Mouse (Mus musculus) activated CD4-positive, CD25-positive, alpha-beta regulatory T cell, adult 9 weeks (primary cell): ENCODE measurements around the gene Nap1l2. TPM values are rescaled to one million over a fixed set of nuclear protein-coding genes. Genes with fewer than 3 reads are reported as not detected.

Experiments used
- polyA plus RNA-seq: library from polyadenylated mRNA; unstranded; fragments of 100-300 nt; shearing (Covaris generic); gene quantifications from one replicate; pipeline ENCODE4 v1.2.1, GENCODE M21; 2017

Nap1l2 gene
- not detected for polyA plus RNA-seq

GRCm38 (mm10) chrX:103186431-103186786 lies at the start of gene Nap1l2:
Nap1l2 (minus strand) TSS chrX:103186640.

Other genes starting within 250 kb of the Nap1l2 start
- gene Cdx4, start 134.8 kb upstream of the Nap1l2 start, polyA plus RNA-seq: not detected
- 4.0 TPM for gene Chic1, start 169.8 kb upstream of the Nap1l2 start, polyA plus RNA-seq
- gene Tsx, start 227.8 kb upstream of the Nap1l2 start, polyA plus RNA-seq: 0.46 TPM
- not detected for gene Gm26992, start 235.4 kb upstream of the Nap1l2 start, polyA plus RNA-seq